Mouse (Mus musculus): ENCODE data around the gene Ripply1.
"Not testable (repeated sequence)": the region's sequence is repeated elsewhere in the genome, so short reads cannot be mapped to it uniquely, and the experiment has no call there.

The Ripply1 gene

GRCm38 (mm10) chrX:139780988-139781387 is 1.2 kb downstream of the Ripply1 start:
- DNase-seq (ENCODE audit: low read depth, low spot score): no peak

GRCm38 (mm10) chrX:139779401-139779800 is 2.8 kb downstream of the Ripply1 start:
- DNase-seq (ENCODE audit: low read depth, low spot score): no peak

DNA sequence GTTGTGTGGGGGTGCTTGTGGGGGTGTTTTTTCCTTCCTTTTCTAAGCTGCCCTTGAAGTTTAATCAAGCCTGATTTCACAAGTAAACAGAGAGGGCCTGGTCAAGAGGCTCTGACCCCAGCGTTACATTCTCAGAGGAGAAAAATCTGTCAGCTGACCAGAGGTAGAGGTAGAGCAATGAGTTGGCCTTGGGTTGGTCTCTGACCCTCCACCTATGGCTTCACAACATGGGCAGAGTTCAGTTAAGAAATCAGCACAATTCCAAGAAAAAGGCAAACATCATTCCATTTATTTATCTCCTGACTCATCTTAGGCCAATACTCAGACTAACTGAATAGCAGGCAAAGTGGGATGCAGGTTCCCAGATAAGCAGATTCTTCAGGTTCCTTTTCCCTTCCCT is 3.3 kb downstream of the Ripply1 start:
- no peak for DNase-seq (ENCODE audit: low read depth, low spot score)

DNA sequence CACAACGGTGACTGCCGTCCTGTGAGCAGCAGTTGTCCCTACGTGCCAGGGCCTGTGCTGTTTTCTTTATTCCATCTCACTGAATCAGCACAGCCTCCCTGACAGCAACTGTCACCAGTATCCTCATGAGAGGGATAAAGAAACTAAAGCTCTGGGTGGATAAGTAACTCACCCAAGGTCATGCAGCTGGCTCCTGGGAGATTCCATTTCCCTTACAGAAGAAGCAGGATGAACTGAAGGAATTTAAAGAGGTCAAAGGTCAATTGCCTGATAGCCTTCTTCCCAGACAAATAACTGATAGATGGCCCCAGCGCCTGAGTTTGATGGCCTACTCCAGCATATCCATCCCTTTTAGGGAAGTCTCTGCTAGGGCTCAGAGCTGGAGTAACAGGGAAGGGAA is 4.8 kb downstream of the Ripply1 start:
- DNase-seq (ENCODE audit: low read depth, low spot score): no peak

DNA sequence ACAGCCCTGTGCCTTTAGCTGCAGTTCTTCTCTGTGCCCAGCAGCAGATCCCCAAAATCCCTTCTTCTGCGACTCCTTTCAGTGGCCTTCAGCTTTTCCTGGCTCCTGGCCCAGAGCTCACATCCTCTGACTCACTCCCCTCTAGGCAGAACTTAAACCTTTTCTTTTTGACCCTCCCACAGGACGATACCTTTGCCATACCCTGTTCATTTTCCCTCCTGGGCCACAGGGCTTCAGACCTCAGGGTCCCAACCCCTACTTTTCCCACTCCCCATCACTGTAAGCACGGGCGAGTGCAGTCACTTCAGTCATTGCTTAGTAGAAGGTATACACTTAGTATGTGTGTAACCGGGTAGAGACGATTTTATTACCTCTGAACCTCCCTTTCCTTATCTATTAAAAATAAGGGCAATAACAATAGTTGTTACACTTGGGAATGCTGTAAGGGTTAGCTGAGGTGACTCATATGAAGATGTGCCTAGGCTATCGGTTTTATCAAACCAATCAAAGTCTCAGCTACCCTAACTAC is 7.0 kb downstream of the Ripply1 start:
- DNase-seq (ENCODE audit: low read depth, low spot score): no peak

- no peak for DNase-seq (ENCODE audit: low read depth, low spot score)
Observed at GRCm38 (mm10) chrX:139774309-139775083, 7.7 kb downstream of the Ripply1 start.

- no peak for DNase-seq (ENCODE audit: low read depth, low spot score)
Observed at GRCm38 (mm10) chrX:139769975-139770637, 12.0 kb downstream of the Ripply1 start.

DNA sequence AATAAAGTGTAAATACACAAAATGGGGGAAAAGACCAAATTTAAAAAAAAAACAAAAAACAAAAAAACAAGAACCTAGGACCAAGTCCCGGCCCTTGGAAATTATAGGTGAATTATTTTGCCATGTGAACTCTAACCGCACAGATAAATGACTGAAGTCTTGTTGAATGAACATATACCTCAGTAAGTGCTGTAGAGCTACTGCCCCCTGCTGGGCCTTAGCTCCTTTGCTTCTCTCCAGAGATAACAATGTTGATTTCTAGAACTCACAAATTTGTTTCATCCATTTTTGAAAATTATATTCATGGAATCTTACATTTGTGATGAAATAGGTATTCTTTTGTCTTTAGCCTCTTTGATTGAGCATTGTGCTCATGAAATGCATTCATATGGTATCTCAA is 19.6 kb downstream of the Ripply1 start:
- no peak for DNase-seq (ENCODE audit: low read depth, low spot score)

DNA sequence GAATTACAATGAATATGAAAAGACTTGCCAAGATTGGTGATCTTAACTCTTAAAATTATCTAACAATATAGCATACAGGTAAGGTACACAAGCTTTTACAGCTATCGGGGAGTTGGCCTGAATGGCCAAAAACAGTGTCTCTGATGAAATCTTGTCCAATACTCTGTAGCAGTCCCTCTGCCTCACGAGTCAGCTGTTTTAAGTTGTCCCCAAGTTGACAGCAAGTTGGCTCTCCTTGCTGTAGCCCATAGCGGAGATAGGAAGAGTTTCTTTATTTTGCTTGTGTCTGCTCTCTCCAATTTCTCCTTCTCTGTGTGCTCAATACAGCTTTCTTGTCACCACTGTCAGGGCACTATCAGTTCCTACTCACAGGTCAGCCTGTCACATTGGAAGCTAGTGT is 23.5 kb downstream of the Ripply1 start:
- not testable (repeated sequence) for DNase-seq (ENCODE audit: low read depth, low spot score)

DNA sequence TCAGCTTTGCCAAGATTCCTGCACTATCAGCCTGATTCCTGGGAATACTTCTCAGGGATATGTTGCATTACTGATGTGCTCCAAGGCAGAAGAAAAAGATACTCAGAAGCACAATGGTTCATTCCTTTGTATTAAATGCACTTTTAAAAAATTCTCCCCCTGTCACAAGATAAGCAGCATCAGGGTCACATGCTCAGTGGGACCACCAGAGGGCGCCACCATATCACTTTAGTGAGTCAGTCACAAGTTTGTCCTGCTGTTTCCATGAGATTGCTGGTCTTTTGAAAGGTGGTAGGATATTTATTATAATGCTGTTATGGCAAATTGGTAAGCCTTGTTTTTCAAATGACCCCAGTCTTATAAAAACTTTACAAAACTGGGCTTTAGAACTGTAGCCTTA is 30.3 kb downstream of the Ripply1 start:
- DNase-seq (ENCODE audit: low read depth, low spot score): no peak

- no peak for DNase-seq (ENCODE audit: low read depth, low spot score)
Observed at GRCm38 (mm10) chrX:139737066-139737465, 45.1 kb downstream of the Ripply1 start.

DNA sequence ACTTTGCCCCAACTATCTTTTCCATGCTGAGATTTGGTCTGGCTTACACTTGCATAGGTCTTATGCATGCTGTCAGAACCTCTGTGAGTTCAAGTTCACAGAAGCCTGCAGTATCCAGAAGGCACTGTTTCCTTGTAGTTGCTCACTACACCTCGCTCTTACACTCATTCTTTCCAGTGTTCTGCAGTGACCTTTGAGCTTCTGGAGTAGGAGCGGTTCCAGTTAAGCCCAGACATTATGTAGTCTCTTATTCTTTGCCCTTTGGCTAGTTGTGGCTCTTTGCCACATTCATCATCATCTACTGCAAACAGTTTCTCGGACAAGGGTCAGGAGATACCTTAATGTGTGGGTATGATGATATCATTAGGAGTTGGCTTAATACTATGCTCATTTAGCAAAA is 51.6 kb downstream of the Ripply1 start:
- no peak for DNase-seq (ENCODE audit: low read depth, low spot score)

All from retina, adult 2 months (tissue).